Mouse (Mus musculus) neural tube, embryonic 10.5 days (tissue): ENCODE measurements around the gene Cdyl2.

Experiments
- DNase-seq: peaks from one replicate; pipeline ENCODE4 v3.0.0-alpha.2; 2017; ENCODE audit warnings: low spot score; ENCODE audit errors: extremely low spot score

Gene Cdyl2

GRCm38 (mm10) chr8:116673052-116673451 is 59.7 kb downstream of the Cdyl2 start:
- DNase-seq = no peak

DNA sequence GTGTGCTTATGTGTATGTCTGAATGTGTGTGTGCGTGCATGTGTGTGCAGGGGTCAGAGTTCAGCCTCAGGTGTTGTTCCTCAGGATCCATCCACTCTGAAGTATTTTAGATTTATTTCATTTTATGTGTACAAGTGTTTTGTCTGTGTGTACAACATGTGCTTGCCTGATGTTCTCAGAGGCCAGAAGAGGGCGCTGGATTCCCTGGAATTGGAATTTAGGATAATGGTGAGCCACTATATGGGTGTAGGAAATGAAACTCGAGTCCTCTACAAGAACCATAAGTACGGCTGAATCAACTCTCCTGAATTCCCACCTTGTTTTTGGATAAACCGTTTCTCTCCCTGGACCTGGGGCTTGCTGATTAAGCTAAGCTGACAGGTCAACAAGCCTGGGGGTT is 61.2 kb downstream of the Cdyl2 start:
- no peak for DNase-seq

DNA sequence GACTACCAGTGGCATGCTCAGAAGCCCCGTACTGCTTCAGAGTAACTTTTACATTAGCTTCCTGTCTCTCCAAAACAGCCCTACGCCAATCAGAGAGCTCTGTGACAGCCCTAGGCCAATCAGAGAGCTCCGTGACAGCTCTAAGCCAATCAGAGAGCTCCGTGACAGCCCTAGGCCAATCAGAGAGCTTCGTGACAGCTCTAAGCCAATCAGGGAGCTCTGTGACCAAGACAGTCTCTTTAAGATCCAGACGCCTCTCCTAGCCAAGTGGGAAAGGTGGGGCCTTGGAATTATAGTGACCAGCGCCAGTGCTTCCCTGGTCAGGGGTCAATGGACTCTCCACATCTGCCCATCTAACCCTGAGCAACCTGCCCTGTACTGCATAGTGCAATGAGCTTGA is 62.2 kb downstream of the Cdyl2 start:
- no peak for DNase-seq

GRCm38 (mm10) chr8:116668977-116669376 is 63.8 kb downstream of the Cdyl2 start:
- DNase-seq = no peak

DNA sequence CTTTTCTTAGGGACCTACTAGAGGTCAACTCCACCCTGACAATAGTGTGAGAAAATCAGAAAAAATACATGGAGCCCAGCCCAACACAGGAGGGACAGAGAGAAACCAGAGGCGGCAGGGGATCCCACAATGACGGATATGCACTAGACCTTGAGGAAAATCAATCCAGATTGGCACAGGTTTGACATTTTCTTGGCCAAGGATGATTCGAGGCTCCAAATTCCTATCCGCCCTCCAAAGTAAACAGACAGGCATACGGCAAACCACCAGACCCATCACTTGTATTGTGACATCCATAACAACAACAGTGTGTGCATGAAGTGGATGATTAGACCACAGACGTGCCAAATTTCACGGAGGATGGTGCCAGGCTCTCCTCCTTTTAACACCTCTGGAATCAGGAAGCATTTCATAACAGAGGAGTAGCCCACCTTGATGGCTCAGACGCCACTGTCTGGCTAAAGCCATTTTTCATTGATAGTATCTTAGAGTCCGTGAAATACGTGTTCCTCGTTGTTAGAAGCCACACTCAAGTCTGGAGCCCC is 65.9 kb downstream of the Cdyl2 start:
- DNase-seq = no peak

DNA sequence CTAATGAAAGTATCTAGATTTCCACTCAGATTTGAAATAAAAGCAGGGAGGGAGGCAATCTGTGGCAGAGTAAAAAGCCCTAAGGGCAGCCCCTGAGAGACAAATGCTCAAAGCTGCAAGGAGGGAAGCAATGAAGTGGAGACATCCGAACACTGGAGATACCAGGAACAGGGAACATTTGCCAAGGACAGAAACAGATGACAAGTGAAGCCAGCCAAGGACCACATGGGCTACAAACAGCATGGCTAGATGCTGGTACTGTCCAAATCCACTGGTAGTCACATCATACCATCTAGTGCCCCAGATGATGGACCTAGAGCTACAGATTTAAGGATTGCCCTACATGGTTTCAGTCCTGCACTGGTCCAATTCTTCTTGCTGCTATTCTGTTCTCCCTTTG is 71.3 kb downstream of the Cdyl2 start:
- DNase-seq = no peak

GRCm38 (mm10) chr8:116656811-116657210 is 76.0 kb downstream of the Cdyl2 start:
- no peak for DNase-seq

DNA sequence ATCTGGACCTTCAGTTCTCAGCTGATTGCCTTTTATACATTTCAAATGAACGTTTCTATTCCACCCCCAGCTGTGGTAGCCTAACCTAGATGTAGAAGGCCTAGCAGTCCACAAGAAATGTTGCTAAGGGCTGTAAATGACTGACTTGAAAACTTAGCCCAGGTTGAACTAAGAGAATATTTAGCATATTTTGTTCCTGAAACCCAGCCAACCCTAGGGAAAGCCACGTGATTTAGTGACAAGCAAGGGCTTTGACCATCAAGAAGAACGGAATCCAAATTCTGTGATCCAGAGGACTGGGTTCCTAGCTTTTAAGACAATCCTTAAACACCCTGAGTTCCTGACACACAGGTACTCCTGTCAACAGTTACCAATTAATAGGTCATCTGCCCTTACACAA is 77.9 kb downstream of the Cdyl2 start:
- DNase-seq = no peak

DNA sequence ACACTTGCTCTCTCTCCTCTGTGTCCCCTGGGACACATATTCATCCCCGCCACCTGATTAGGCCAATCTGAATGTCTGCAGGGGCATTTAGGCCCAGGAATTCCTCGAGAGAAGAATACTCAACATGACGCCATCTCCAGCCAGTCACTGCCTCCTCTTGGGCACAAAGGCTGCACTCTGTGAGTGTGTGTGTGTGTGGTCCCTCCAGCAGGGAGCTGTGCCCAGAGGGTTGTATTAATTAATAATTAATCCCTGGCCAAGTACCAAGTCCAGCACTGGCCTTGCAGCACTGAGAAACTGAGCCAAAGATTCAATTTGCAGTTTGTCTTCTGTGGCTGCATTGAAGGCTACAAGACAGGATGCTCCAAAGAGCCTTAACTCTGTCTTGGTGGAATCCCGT is 79.8 kb downstream of the Cdyl2 start:
- no peak for DNase-seq

DNA sequence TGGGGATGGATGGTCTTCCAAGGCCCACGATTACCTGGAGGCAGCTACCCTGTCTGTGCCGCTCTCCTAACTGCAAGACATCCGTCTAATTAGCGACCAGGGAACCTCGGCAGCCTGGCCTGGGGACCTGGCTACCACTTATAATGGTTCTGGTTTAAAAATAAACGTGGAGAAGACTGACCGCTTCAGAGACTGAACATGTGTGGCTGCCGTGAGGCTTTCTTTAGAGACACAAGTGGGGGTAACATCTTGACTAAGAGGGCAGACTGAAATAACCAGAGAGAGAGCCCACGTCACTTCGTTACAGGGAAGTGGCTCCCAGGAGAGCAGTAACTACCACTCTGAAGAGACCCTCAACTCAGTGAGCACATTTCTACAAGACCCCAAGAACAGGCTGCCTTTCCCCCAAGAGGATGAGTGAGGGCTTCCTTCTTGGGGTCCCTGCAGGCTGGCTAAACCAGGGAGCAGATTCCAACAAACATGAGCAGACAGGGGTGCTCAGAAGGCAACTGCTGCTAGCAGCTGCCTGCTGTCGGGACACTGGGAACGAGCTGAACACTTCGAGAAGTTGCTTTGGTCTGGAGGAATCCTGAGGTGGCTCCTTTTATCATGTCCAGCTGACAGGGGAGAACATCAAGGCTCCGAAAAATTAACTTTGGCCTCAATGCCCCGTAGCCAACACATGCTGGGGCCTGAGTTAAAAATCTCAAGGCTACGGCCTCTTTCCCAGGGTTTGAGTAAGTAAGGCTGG is 82.6 kb downstream of the Cdyl2 start:
- no peak for DNase-seq

DNA sequence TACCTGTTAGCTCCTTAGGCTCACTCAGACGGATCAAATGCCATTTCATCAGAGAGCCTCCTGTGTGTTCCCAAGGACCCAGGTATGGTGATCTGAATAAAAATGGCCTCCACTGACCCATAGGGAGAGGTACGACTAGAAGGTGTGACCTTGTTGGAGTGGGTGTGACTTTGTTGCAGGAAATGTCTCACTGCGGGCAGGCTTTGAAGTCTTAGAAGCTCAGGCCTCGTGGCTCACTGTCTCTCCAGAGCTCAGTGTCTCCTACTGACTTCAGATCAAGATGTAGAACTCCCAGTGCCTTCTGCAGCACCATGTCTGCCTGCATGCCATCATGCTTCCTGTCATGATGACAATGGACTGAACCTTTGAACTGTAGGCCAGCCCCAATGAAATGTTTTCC is 87.4 kb downstream of the Cdyl2 start:
- no peak for DNase-seq

DNA sequence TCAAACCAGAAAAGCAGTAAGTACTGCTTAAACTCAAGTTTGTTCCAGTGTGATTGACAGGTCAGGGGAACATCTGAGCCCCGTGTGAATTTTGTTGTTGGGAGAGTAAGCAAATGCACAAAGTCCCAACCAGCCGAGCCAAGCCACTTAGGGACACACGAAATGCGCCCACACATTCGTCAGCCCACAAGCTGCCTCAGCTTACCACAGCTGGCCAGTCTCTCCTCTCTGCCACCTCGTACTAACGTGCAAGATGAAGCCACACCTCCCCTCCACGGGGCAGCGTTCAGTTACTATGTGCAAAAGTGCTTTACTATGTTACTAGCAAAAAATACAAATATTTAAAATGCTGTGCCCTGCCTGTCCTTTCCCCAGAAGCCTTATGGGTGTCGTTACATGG is 91.9 kb downstream of the Cdyl2 start:
- DNase-seq = no peak

- no peak for DNase-seq
Observed at GRCm38 (mm10) chr8:116637998-116638397, 94.8 kb downstream of the Cdyl2 start.

- DNase-seq = no peak
Observed at GRCm38 (mm10) chr8:116637193-116637592, 95.6 kb downstream of the Cdyl2 start.

GRCm38 (mm10) chr8:116636396-116636795 is 96.4 kb downstream of the Cdyl2 start:
- DNase-seq = no peak

- no peak for DNase-seq
Observed at GRCm38 (mm10) chr8:116635972-116636371, 96.8 kb downstream of the Cdyl2 start.

DNA sequence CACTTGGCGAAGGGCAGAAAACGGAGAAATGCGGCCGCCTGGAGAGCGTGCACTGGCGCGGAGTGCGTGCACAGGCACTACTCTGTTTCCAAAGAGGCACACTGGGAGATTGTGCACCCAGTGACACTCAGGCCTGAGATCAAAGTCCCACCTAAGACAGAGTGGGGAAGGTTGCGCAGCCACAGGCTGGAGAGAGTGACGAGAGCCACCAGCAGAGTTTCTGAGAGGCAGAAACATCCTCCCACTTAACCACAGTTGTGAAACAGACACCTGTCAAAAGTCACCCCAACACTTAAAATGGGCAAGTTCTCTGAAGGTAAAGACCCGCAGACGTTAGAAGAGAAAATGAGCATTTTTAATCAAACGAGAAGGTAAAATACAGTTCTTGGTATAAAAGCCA is 97.5 kb downstream of the Cdyl2 start:
- no peak for DNase-seq

- no peak for DNase-seq
Observed at GRCm38 (mm10) chr8:116634436-116634835, 98.4 kb downstream of the Cdyl2 start.

GRCm38 (mm10) chr8:116633470-116634150 is 99.2 kb downstream of the Cdyl2 start:
- DNase-seq = no peak

- DNase-seq = no peak
Observed at GRCm38 (mm10) chr8:116630066-116630465, 102.7 kb downstream of the Cdyl2 start.

DNA sequence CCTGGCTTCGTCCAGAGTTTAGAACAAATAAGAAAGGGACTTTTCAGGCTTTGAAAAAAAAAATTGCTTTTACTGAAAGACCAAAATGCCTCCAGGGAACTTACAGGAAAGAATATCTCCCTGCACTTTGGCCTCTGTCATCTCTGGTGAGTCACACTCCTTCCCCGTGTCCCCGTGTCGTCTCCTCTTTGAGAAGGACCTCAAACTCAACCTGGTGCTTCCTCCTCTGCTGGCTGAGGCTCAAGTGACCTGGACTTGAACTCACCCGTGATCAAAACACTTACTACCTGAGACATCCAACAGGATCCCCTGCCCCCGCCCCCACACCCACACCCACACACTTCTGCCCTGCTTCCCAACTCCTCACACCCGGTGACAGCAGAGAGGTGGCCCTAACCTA is 103.8 kb downstream of the Cdyl2 start:
- no peak for DNase-seq

- no peak for DNase-seq
Observed at GRCm38 (mm10) chr8:116627854-116628479, 104.8 kb downstream of the Cdyl2 start.
